Mouse (Mus musculus) embryonic facial prominence, embryonic 13.5 days (tissue): ENCODE measurements around the gene Pdcd6ip. TPM values are rescaled to one million over a fixed set of nuclear protein-coding genes. Genes with fewer than 3 reads are reported as not detected.
"Not testable (repeated sequence)": the region's sequence is repeated elsewhere in the genome, so short reads cannot be mapped to it uniquely, and the experiment has no call there.

Experiments
- ATAC-seq: fragments of 200-750 bp; cut with Nextera tagmentation; 2 replicates; pipeline ENCODE4 v1.8.0; 2017; ENCODE audit warnings: low read depth; ENCODE audit not compliant: insufficient number of reproducible peaks, insufficient read depth, low FRiP score, low TSS enrichment
- H3K27ac ChIP-seq: fragments of 300-500 bp; sonication (generic); 2 replicates; pipeline ENCODE4 v1.5.1; 2015; ENCODE audit warnings: moderate library complexity, mild to moderate bottlenecking, inconsistent platforms
- H3K27me3 ChIP-seq: fragments of 300-500 bp; sonication (generic); 2 replicates; pipeline ENCODE4 v1.6.1; 2015; ENCODE audit warnings: mild to moderate bottlenecking, inconsistent platforms
- H3K36me3 ChIP-seq: fragments of 300-500 bp; sonication (generic); 2 replicates; pipeline ENCODE4 v1.6.1; 2015; ENCODE audit warnings: mild to moderate bottlenecking, inconsistent platforms
- H3K4me1 ChIP-seq: fragments of 300-500 bp; sonication (generic); 2 replicates; pipeline ENCODE4 v1.6.1; 2015; ENCODE audit warnings: inconsistent platforms
- H3K4me2 ChIP-seq: fragments of 300-500 bp; sonication (generic); 2 replicates; pipeline ENCODE4 v1.6.1; 2015; ENCODE audit warnings: moderate library complexity, mild to moderate bottlenecking, inconsistent platforms
- H3K4me3 ChIP-seq: fragments of 300-500 bp; sonication (generic); 2 replicates; pipeline ENCODE4 v1.5.1; 2015; ENCODE audit warnings: mild to moderate bottlenecking, inconsistent platforms
- H3K9ac ChIP-seq: fragments of 300-500 bp; sonication (generic); 2 replicates; pipeline ENCODE4 v1.6.1; 2015; ENCODE audit warnings: mild to moderate bottlenecking, inconsistent platforms
- H3K9me3 ChIP-seq: fragments of 300-500 bp; sonication (generic); 2 replicates; pipeline ENCODE4 v1.6.1; 2016; ENCODE audit warnings: inconsistent platforms
- WGBS: fragments of 180-500 bp; shearing (Covaris S2); methylation state at CpG from one replicate; pipeline ENCODE4 v1.1.7; 2015; ENCODE audit warnings: mixed read lengths; 5-methylcytosine and 5-hydroxymethylcytosine counted together
- polyA plus RNA-seq: library from polyadenylated mRNA; unstranded; fragments of >200 nt; fragmentation: Nextera tagmentation; extraction: Ambion mirVana; gene quantifications from 2 replicates; pipeline ENCODE4 v1.2.1, GENCODE M21; 2015

Pdcd6ip gene
- polyA plus RNA-seq, 1 experiment from 2014 or later = 55.5 TPM

GRCm38 (mm10) chr9:113673721-113674120 lies 34.3 kb downstream of the Pdcd6ip start:
- Histone ChIP-seq H3K4me2 (no peak overlapping the region), H3K27ac (no peak overlapping the region), H3K27me3 (no peaks in the 10 kb centered on the region), H3K4me3 (no peak overlapping the region), H3K4me1 (no peaks in the 10 kb centered on the region), H3K9ac (no peak overlapping the region), H3K9me3 (no peaks in the 10 kb centered on the region), H3K36me3 (peaks cover 80% of the 10 kb centered on the region)
- no peak for ATAC-seq
- WGBS = 94% methylated on average over 6 of the region's 6 CpGs

DNA sequence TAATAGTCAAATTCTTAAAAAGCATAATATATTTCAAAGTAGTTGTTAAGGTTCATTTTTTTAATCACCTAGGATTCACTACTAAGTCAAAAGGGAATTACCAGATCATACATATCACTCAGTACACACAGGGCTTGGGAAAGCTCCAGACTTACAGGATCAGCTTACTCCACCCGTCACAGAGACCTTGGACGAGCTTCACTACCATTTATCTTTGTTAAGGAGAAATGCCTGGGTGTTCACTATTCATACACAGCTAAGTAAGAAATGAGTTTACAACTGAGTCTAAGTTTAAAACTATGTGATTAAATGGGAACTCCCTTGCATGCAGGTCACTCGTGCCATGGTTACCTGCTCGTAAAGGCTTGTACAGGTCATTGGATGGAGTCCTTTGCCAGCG lies 35.7 kb downstream of the Pdcd6ip start:
- Histone ChIP-seq H3K36me3 (peaks cover 83% of the 10 kb centered on the region), H3K9me3 (no peaks in the 10 kb centered on the region; the same call in 1 of the 2 replicates), H3K27me3 (no peaks in the 10 kb centered on the region), H3K27ac (no peak overlapping the region), H3K9ac (no peak overlapping the region), H3K4me1 (no peaks in the 10 kb centered on the region), H3K4me2 (no peak overlapping the region), H3K4me3 (no peak overlapping the region)
- 94% methylated on average over 5 of the region's 5 CpGs for WGBS
- no peak for ATAC-seq

GRCm38 (mm10) chr9:113670857-113671106 lies 37.3 kb downstream of the Pdcd6ip start:
- Histone ChIP-seq H3K27ac (peak overlapping the region; percentile 17; the same call in 1 of the 2 replicates), H3K4me3 (no peak overlapping the region), H3K4me2 (no peak overlapping the region), H3K4me1 (no peaks in the 10 kb centered on the region), H3K36me3 (peaks cover 84% of the 10 kb centered on the region), H3K27me3 (no peaks in the 10 kb centered on the region), H3K9me3 (no peaks in the 10 kb centered on the region; the same call in 1 of the 2 replicates), H3K9ac (no peak overlapping the region)
- no peak for ATAC-seq
- WGBS = 95% methylated on average over 1 of the region's 1 CpGs

GRCm38 (mm10) chr9:113670105-113670856 lies 37.8 kb downstream of the Pdcd6ip start:
- Histone ChIP-seq H3K27ac (peak overlapping the region; percentile 17; the same call in 1 of the 2 replicates), H3K4me1 (no peaks in the 10 kb centered on the region), H3K27me3 (no peaks in the 10 kb centered on the region), H3K4me2 (no peak overlapping the region), H3K4me3 (no peak overlapping the region), H3K36me3 (peaks cover 83% of the 10 kb centered on the region), H3K9me3 (no peaks in the 10 kb centered on the region; the same call in 1 of the 2 replicates), H3K9ac (no peak overlapping the region)
- WGBS = 74% methylated on average over 7 of the region's 7 CpGs
- no peak; the same call in 1 of the 2 replicates for ATAC-seq

- no peaks in the 10 kb centered on the region for H3K27me3 ChIP-seq
- H3K27ac ChIP-seq = no peak overlapping the region
- no peak for ATAC-seq
- no peak overlapping the region for H3K4me2 ChIP-seq
- H3K9me3 ChIP-seq = no peaks in the 10 kb centered on the region; the same call in 1 of the 2 replicates
- 78% methylated on average over 4 of the region's 4 CpGs for WGBS
- peaks cover 80% of the 10 kb centered on the region for H3K36me3 ChIP-seq
- no peak overlapping the region for H3K9ac ChIP-seq
- H3K4me1 ChIP-seq = no peaks in the 10 kb centered on the region
- no peak overlapping the region for H3K4me3 ChIP-seq
Measured at GRCm38 (mm10) chr9:113663476-113663875, 44.6 kb downstream of the Pdcd6ip start.

DNA sequence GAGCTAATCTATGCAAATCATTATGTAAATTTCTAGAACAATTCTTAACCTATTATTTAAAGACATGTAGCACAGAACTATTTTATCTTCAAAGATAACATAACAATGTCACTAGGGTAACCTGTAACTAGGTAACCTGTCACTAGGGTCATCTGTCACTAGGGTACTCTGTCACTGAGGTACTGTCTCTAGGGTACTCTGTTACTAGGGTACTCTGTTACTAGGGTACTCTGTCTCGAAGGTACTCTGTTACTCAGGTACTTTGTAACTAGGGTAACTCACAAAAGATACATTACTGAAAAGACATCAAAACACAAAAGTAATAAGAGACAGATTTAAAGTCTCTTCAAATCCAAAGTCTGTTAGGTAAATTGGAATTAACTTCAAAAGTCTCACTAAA lies 50.2 kb downstream of the Pdcd6ip start:
- Histone ChIP-seq H3K9ac (no peak overlapping the region), H3K4me3 (no peak overlapping the region), H3K9me3 (no peaks in the 10 kb centered on the region), H3K4me1 (no peaks in the 10 kb centered on the region), H3K27ac (no peak overlapping the region), H3K4me2 (no peak overlapping the region), H3K36me3 (peaks cover 73% of the 10 kb centered on the region), H3K27me3 (no peaks in the 10 kb centered on the region)
- WGBS = 86% methylated on average over 1 of the region's 1 CpGs
- ATAC-seq = no peak

GRCm38 (mm10) chr9:113653571-113653970 lies 54.5 kb downstream of the Pdcd6ip start:
- Histone ChIP-seq H3K4me2 (no peak overlapping the region), H3K27me3 (no peaks in the 10 kb centered on the region), H3K36me3 (peaks cover 42% of the 10 kb centered on the region), H3K9me3 (no peaks in the 10 kb centered on the region), H3K9ac (no peak overlapping the region), H3K4me3 (no peak overlapping the region), H3K4me1 (no peaks in the 10 kb centered on the region), H3K27ac (no peak overlapping the region)
- no peak for ATAC-seq
- WGBS = 75% methylated on average over 8 of the region's 8 CpGs

DNA sequence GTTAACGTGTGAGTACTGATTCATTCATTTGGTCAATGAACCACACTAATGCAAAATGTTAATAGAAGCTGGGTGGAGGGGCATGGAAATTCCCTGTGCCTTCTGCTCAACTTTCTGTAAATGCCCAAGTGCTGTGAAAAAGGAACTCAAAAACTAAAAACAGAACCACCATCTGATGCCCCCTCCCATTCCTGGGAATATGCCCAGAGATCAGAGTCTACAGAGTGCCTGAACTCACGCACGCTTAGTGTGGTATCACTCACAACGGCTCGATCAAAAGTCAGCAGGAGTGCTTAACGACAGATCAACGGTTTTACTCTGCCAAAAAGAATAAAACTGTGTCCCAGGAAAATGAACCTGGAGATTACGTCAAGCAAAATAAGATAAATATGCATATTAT lies 57.3 kb downstream of the Pdcd6ip start:
- 87% methylated on average over 8 of the region's 8 CpGs for WGBS
- peaks cover 24% of the 10 kb centered on the region for H3K36me3 ChIP-seq
- no peaks in the 10 kb centered on the region for H3K9me3 ChIP-seq
- H3K27ac ChIP-seq = no peak overlapping the region
- H3K4me3 ChIP-seq = no peak overlapping the region
- H3K4me2 ChIP-seq = no peak overlapping the region
- no peak for ATAC-seq
- H3K9ac ChIP-seq = no peak overlapping the region
- H3K27me3 ChIP-seq = no peaks in the 10 kb centered on the region
- no peaks in the 10 kb centered on the region for H3K4me1 ChIP-seq

- H3K36me3 ChIP-seq = peaks cover 17% of the 10 kb centered on the region
- H3K4me2 ChIP-seq, H3K9ac ChIP-seq, H3K9me3 ChIP-seq, ATAC-seq, H3K27ac ChIP-seq, H3K4me3 ChIP-seq, H3K27me3 ChIP-seq, H3K4me1 ChIP-seq: not testable (repeated sequence)
- WGBS = 81% methylated on average over 8 of the region's 8 CpGs
Measured at GRCm38 (mm10) chr9:113649211-113649610, 58.8 kb downstream of the Pdcd6ip start.

DNA sequence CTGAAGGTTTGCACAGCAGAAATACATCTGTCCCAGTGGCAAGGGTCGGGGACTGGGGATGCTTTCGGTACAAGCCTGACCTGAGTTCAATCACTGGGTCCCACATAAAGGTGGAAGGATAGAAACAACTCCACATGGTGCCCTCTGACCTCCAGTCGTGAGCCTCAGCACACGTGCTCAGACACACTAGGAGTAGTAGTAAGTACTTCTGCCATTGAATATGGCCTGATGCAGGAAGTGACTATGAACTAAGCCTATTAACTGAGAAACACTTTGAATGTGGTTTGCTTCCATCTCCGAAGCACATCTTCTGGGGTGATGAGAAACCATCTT lies 62.3 kb downstream of the Pdcd6ip start:
- no peaks in the 10 kb centered on the region for H3K36me3 ChIP-seq
- H3K27ac ChIP-seq = no peak overlapping the region
- H3K4me2 ChIP-seq = no peak overlapping the region
- no peaks in the 10 kb centered on the region for H3K9me3 ChIP-seq
- H3K27me3 ChIP-seq = no peaks in the 10 kb centered on the region
- H3K4me1 ChIP-seq = no peaks in the 10 kb centered on the region
- no peak for ATAC-seq
- WGBS = 35% methylated on average over 5 of the region's 5 CpGs
- no peak overlapping the region for H3K4me3 ChIP-seq
- no peak overlapping the region for H3K9ac ChIP-seq

DNA sequence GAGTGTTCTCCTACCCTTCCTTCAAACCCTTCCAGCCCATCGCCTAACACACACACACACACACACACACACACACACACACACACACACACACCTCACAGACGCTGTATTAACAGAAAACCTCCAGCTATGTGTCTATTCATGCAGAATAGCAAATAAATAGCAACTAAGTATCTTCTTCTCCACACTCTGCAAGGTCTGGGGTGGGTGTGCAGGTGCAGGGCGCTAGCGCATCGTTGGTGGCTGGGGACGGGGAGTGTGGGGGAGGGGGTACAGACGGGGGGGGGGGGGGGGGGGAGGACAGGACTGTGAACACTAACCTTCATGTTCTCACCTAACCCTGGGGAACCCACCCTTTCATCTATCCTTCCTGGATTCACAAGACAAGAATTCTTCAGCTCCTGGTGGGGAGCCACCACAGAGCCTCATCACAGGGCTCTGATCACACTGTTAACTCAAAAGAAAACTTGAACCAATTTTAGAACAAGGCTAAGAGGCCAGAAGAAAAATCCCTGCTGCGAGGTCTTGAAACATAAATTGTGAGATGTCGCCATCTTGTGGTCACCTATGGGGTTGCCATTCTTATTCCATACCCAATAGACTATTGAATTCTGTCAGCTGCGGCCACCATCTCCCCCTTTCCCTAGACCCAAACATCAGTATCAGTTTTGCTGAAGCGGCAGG lies 62.8 kb downstream of the Pdcd6ip start:
- H3K4me1 ChIP-seq = no peaks in the 10 kb centered on the region
- H3K4me3 ChIP-seq = no peak overlapping the region
- H3K4me2 ChIP-seq = no peak overlapping the region
- 31% methylated on average over 11 of the region's 11 CpGs for WGBS
- no peaks in the 10 kb centered on the region for H3K27me3 ChIP-seq
- ATAC-seq = no peak
- no peak overlapping the region for H3K9ac ChIP-seq
- no peak overlapping the region for H3K27ac ChIP-seq
- no peaks in the 10 kb centered on the region for H3K9me3 ChIP-seq
- no peaks in the 10 kb centered on the region for H3K36me3 ChIP-seq

- no peak for ATAC-seq
- WGBS = 49% methylated on average over 5 of the region's 5 CpGs
Measured at GRCm38 (mm10) chr9:113644701-113645100, 63.4 kb downstream of the Pdcd6ip start.

More at GRCm38 (mm10) chr9:113644701-113645100, 63.4 kb downstream of the Pdcd6ip start:
- no peaks in the 10 kb centered on the region for H3K4me1 ChIP-seq
- no peak overlapping the region for H3K4me2 ChIP-seq
- no peak overlapping the region for H3K27ac ChIP-seq
- H3K9me3 ChIP-seq = no peaks in the 10 kb centered on the region
- H3K27me3 ChIP-seq = no peaks in the 10 kb centered on the region
- H3K9ac ChIP-seq = no peak overlapping the region
- no peaks in the 10 kb centered on the region for H3K36me3 ChIP-seq
- no peak overlapping the region for H3K4me3 ChIP-seq
